Mouse (Mus musculus) embryo, embryonic 11.5 days (tissue): ENCODE results near the gene Cox19.

Experiments used
- DNase-seq: peaks from one replicate; pipeline ENCODE4 v3.0.0-alpha.2; 2012; ENCODE audit warnings: low read depth, low spot score

Gene Cox19

GRCm38 (mm10) chr5:139327634-139328020 is 23.6 kb downstream of the Cox19 start:
- DNase-seq: no peak

GRCm38 (mm10) chr5:139326986-139327633 is 24.1 kb downstream of the Cox19 start:
- no peak for DNase-seq

DNA sequence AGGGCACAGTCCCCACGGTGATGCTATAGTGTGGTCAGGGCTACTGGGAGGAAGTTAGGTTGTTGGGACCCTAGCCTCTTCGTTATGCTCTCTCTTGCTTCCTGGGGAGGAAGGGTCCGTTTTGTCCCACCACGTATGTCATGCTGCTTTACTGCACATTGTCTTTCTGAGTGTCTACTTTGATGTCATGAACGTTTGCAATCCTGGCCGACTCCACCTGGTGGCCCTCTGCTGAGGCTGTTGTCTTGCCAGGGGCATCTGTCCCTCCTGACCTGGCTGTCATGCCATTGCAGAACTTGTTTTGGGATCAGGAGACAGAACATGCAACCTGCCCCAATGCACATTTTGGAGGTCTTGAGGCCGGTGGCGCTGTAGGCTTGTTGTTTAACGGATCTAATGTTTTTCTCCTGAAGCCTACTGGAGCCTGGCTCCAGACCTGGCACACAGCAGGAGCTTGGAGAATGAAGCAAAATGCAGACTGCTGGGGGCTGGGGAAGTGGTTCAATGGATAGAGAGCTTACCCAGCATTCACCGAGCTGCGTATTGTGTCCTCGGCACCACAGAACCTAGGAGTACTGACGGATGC is 25.0 kb downstream of the Cox19 start:
- DNase-seq: no peak

- DNase-seq: no peak
Observed at GRCm38 (mm10) chr5:139325395-139325966, 25.7 kb downstream of the Cox19 start, which contains the start of gene Adap1. TSS of gene Adap1 (minus strand) at chr5:139325622.

GRCm38 (mm10) chr5:139324691-139325394 is 26.4 kb downstream of the Cox19 start:
- no peak for DNase-seq

DNA sequence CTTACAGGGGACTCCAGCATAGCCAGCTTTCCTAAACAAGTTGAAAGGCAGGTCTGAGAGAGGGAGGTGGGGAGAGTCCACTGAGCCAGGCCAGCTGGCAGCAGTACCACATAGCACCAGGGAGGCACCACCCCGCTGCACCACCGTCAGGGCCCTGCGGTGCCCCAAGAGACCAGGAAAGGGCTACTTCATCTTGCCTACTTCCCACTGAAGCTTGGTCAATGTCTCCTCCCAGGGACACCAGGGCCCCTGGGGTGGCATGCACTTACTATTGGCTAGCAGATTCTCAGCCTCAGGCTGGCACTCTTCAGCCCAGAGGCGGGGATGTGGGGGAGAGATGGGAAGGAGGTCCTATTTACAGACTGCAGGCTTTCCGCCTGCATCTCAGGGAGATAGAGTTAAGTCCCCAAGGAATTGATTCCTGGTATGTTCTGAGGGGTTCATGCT is 27.1 kb downstream of the Cox19 start:
- no peak for DNase-seq

DNA sequence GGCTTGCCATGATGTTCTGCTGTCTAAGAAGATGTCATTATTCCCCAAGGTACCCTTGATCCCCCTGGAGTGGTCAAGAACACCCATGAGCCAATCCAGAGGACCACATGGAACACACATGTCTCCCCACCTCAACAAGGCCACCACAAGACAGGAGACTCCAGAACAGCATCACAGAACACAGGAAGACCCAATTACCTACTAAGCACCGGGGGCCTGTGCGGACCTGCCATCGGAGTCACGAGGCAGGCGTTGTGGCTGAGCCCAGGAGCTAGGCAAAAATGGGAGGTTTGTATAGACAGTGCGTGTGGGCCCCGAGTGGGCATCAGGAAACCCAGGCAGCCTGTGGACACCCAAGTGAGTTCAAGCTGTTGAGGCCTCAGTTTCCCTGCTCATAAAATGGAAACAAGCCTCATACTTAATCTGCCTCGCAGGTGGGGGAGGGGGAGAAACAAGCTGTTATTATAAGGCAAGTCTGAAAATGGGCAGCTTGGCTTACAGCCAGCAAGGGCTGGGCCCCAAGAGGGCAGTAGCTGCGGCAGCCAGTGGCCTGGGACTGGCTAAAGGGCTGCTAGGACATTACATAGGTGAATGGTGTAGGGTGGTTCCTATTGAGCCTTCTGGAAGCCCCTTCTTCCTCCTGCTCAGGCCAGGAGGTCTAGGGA is 27.8 kb downstream of the Cox19 start:
- DNase-seq: no peak

DNA sequence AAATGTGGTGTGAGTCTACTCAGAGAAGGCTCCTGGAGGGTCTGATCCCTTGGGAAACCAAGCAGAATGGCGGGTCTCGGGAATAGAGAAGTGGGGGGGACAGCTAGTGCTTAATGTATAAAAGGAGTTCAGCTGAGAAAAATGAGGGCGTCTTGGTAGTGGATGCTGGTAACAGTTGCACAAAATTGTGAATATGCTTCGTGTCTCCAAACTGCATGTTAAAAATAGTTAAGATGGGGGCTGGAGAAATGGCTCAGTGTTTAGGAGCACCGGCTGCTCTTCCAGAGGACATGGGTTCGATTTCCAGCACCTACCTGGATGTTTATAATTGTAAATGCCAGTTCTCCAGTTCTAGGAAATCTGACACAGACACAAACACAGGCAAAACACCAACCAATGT is 29.9 kb downstream of the Cox19 start:
- DNase-seq: no peak

DNA sequence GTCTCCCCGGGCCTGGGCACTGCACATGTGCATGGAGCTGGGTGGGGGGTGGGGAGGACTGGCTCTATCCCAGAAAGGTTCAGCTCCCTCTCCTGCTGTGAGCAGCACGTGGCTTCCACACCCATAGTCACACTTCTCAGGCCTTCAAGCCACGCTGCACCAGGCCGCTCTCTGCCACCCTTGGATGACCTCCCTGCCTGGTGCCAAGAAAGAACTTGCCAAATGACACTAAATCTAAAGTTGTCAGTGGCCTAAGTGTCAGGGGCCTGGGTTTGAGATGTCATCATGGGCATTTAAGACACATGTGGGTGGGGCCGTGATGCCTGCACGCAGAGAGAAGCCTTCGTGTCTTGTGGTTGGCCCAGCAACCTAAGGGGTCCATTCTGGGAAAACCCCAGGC is 30.8 kb downstream of the Cox19 start:
- no peak for DNase-seq

- DNase-seq: no peak
Observed at GRCm38 (mm10) chr5:139317751-139318504, 33.3 kb downstream of the Cox19 start.

GRCm38 (mm10) chr5:139316982-139317675 is 34.1 kb downstream of the Cox19 start:
- DNase-seq: no peak

GRCm38 (mm10) chr5:139314941-139315642 is 36.1 kb downstream of the Cox19 start:
- DNase-seq: no peak

DNA sequence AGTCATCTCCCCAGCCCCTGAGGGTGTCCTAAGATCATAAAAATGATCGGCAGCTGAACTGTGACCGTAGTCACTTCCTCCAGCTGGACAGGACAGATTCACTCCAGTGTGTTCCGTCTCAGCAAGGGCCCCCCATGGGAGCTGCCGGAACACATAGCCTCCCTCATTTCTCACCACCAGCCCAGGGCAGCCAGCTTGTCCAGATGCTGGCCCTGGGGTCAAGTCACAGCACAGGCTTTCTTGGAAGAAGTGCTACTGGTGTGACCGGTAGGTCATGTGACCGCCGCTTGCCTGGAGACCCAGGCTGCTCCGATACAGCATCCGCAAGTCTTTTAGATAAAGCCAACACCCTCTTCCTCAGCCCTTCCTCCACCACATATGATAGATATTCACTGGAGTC is 37.7 kb downstream of the Cox19 start:
- no peak for DNase-seq

GRCm38 (mm10) chr5:139311822-139312221 is 39.4 kb downstream of the Cox19 start:
- no peak for DNase-seq

DNA sequence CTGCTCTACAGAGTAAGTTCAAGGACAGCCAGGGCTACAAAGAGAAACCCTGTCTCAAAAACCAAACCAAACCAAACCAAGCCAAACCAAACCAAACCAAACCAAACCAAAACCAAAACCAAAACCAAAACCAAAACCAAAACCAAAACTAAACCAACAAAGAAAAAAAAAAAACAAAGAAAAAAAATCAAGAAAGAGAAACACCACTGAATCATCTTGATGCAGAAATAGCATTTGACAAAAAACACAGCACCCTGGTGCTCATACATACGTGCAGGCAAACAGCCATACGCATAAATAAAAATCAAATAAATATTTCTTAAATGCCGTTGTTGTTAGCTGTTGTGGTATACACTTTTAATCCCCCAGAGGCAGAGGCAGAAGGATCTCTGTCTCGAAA is 40.7 kb downstream of the Cox19 start:
- no peak for DNase-seq

DNA sequence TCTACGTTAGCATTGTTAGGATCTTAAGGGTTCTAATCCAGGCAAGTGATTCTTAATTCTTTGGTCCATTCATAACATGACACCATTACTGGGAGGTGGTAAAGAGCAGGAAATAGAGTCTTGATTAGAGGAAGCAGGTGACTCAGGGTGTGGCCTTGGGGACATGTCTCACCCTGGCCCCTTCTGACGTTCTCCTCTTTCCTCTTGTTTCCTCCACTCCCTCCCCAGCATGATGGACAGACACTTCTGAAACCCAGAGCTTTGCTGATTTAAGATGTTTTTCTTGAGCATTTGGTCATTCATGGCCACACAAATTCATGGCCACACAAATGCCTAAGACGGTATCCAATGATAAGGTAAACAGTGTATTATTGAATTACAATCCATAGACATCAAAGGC is 41.3 kb downstream of the Cox19 start:
- no peak for DNase-seq

DNA sequence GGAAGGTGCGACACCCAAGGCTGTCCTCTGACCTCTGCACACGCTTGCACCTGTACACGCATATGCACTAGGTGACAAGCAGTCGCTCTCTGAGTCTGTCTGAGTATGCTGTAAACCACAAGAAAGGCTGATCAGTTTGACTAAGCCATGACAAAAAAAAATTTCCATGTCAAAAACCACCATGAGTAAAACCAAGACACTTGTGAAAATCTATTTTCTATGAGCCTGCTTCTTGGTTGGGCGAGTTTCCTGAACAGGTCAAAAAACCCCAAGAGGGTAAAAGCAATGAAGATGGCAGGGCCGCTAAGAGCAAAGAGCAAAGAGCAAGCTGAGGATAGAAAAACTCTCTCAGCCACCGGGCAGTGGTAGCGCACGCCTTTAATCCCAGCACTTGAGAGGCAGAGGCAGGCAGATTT is 47.6 kb downstream of the Cox19 start:
- no peak for DNase-seq

- no peak for DNase-seq
Observed at GRCm38 (mm10) chr5:139302101-139302500, 49.1 kb downstream of the Cox19 start.

- no peak for DNase-seq
Observed at GRCm38 (mm10) chr5:139297745-139298144, 53.5 kb downstream of the Cox19 start.

DNA sequence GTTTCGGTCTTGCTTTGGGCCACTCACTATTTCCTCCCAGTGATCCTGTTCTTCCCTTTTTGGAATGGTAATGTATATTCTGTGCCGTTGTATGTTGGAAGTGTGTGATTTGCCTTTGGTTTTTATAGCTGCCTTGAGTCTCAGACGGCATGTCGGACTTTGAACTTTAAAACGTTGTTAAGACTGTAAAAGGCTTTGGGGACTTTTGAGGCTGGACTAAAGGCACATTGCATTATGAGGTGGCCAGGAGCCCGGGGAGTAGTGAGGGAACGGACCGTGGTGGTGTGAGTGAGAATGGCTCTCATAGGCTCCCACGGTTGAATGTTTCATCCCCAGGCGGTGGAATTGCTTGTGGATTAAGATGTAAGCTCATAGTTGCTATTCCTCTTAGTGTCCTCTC is 54.1 kb downstream of the Cox19 start:
- DNase-seq: no peak
